Mouse (Mus musculus): ENCODE measurements around the gene Gm765.

The Gm765 gene

DNA sequence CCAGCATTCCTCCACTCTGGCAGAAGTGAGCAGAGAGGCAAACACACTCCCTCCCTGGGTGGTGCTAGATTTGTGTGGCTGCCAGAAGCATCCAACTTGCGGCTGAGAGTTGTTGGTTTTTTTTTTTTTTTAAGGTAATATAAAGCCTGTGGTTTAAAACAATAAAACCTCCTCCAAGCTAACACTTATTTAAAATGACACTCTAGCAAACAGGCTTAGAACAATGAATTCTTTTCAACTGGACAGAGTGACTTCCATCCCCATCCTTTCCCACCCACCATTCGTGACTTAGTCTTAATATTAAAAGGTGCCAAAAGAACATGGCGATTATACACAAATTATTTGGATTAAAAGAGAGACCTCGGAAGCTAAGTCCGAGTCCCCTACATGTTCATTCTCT, at the start of gene Gm765:
TSS of gene Gm765 (minus strand) at position 101 of the 400 bp plus-strand sequence.
- no peak for DNase-seq (ENCODE audit: low read depth, low spot score)

DNA sequence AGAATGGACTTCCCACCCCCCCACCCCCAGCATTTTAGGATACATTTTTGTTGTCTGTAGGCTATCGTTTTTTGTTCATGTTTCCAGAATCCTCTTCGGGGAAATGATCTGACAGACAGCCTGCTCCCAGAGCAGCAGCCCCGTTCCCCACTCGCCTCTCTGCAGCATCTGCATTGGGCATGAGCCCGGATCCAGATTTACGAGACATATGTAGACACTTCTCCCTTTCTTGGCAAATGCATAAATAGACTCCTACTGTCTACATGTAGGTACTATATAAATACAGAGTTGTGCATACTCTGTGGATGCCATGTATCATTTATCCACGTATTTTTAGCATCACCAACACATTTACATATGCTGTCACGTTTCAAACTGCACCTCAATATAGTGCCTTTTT, 42.9 kb upstream of the Gm765 start:
- DNase-seq (ENCODE audit: low read depth, low spot score): no peak

DNA sequence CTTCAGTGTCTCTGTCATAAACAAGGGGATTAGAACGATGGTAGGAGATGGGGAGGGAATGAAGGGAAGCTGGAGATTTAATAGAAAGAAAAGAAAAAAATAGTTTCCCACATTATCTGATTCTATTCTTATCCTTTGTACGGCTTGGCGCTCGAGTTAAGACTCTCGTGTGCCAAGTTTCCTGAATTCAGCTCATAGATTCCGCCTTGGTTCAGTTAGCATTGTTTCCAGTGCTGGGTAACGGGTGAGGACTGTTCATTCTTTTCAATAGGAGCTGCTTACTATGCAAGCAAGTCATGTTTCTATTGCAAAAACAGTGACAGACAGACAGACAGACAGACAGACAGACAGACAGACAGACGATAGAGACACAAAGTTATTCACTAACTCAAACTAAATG, 41.9 kb upstream of the Gm765 start:
- DNase-seq (ENCODE audit: low read depth, low spot score): no peak

DNA sequence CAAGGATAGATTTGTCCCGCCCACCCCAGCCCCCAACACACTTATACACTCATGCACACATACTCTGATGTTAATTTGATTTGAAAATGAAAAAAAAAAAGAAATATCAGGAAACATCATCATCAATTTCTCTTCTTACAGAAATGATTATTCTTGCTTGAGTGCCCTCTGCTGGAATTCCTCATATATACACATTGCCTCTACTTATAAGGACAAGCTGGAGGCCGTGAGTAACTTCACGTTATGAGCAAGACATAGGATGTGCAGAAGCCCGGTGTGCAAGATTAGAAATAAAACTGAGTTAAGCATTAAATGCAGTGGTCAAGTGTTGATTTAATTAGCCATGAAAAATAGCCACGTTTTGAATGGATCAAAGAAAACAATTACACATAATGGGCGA, 40.9 kb upstream of the Gm765 start:
- DNase-seq (ENCODE audit: low read depth, low spot score): no peak

DNA sequence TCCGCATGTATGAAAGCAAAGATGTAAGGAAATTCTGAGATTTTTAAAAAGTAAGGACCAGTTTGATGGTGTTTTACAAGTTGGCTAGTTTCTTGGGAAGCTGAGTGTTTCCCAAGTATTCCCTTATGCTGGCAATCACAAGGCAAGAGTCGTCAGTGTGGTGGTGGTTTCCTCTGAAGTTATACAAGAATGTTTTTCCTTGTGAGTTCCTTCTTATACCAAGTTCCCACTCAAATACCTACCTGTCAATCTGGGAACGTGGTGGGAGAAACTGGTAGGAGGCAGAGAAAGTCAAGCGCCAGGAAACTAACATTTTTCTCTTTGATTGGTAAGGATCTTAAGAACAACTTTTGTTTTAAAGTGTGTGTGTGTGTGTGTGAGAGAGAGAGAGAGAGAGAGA, 23.6 kb upstream of the Gm765 start:
- no peak for DNase-seq (ENCODE audit: low read depth, low spot score)

DNA sequence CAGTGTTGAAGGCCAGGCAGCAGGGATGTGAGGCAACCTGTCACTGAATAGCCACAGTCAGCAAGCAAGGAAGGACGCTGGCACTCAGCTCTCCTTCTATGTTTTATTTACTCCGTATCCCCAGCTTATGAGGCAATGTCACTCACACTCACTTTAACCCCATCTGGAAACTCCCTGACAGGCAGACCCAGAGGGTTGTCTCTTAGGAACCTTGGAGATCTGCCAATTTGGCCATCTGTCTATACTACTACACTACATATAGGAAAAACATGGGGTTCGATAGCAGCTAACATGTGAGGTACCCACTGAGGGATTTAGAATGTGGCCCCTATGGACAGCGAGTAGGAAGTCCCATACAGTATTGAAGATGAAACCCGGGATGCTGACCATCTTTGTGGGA, 12.7 kb upstream of the Gm765 start:
- no peak for DNase-seq (ENCODE audit: low read depth, low spot score)

DNA sequence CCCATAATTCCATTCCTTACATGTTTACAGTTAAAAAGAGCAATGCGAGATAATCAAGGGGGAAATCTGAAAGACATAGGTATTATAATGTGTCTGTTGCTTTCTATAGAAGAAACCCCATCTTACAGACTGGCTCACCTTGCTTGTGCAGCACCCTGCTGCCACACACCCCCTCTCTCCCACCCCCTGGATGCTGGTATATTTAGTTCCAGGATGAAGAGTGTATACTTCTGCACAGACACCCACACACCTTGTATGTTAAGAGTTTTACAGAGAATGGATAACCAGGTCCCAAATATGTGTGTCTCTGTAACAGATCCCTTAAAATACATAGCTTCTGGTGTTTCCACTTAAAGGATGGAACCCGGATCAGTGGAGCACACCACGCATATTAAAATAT, 10.7 kb upstream of the Gm765 start:
- DNase-seq (ENCODE audit: low read depth, low spot score): no peak

DNA sequence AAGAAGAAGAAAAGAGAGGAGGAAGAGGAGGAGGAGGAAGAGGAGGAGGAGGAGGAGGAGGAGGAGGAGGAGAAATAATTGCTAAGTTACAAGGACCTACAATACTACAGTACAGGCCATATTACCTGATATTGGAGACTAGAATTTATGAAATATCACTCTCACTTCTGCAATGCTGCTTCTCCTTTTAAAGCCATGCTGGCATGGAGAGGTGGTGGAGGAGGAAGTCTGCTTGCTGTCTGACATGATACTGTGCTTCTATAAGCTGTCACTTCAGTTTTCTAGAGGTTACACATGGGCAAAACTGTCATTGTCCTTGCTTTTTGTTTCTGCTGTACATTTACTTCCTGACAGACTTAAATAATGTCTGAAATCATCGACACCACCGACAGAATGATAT, 9.8 kb downstream of the Gm765 start:
- no peak for DNase-seq (ENCODE audit: low read depth, low spot score)

DNA sequence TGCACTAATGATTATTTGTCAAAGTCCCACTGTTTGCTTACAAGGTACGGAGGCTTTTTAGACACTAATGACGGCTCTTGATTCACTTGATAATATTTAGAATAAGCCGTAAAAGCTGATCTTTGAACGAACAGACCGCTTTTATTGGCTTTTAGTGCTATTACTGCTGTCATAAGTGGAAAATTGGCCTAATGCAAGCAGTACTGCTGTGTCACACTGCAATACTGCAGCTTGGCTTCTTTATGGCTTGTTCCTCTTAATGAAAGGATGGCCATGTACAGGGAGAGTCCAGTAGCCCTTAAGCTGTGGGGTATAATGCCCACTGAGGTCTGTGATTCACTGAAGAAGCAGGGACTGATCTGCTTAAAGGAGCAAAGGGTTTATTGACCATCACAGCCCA, 30.9 kb downstream of the Gm765 start:
- no peak for DNase-seq (ENCODE audit: low read depth, low spot score)

DNA sequence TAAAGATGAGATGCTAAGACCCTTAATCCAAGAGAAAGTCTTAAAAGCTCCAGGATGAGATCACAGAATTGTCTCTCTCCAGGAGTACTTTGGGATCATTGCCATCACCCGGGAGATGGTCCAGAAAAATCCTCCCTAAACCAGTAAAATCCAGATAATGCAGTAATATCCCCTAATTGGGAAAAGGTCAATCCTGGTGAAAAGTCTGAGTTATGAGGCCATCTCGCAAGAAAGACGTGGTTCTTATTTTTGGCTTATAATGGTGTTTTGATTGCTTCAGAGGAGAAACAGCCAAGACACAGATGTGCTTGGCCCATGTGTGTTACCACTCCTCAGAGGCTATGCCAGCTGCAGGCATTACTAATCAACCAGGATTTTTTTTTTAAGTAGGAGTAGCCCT, 34.9 kb downstream of the Gm765 start:
- DNase-seq (ENCODE audit: low read depth, low spot score): no peak

DNA sequence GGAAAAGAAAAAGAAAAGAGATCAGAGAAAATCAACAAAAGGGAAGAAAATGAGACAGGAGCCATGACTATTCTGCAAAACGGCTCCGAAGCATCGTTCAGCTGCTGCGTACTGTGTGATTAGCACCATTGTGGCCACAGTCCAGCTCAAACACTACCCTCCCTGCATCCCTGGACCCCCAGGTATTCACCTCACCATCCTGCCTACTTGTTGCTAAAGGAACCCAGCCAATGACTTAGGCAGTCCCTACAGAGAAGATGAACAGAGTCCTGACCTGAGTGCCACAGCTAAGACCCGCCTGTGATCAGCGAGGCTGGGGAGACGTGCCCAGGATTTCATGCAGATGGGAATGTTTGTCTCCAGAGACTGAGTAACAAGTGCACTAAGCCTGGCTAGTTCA, 35.4 kb downstream of the Gm765 start:
- no peak for DNase-seq (ENCODE audit: low read depth, low spot score)

DNA sequence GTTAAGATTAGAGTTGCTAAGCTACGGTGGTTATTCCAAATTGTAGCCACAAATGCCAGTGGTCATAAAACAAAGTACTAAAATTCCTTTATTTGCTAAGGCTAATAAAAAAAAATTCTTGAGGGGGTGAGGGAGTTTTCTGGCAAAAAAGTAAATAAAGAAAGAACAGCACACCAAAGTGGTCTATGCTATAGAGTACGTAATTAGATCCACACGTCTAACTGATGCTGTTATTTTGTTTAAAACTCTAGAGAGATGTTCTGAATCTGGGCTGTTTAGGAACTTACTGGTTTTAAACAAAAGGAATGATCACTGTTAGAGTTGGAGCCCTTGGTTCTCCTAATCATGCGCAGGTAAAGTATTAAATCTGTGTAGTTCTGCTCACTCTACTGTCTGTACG, 50.5 kb downstream of the Gm765 start:
- no peak for DNase-seq (ENCODE audit: low read depth, low spot score)

DNA sequence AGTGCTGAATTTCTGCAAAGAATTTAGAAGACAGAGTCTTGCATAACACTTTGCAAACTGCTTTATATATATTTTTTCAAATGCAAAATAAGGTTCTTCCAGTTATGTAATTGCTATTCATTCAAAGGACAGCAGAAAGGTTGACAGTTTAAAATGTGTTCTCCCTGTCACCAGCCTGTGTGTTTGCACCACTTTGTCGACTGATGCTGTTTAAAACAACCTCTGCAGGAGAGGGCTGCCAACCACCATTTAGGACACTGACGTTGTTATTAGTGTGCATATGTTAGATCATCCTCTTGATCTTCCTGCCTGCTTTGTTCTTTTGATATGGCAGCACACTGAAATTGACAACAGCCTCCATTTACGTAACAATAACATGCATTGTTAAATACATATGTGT, 54.2 kb downstream of the Gm765 start:
- DNase-seq (ENCODE audit: low read depth, low spot score): no peak

DNA sequence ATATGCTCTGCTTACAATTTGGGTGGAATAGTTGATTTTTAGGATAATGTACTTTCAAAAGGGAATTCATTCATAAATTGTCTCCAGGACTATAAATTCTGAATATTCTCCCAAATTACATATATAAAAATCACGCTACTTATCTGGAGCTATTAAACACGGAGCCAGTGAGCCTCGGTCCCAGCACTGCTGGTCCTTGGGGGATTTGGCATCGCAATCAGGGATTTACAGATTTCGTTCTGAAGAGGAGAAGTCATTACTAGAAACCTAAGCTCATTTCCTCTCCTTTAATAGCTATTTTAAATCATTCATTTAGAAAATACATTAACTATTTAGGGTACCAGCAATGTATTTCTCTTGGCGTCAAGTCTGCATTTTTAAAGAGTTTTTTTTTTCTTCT, 55.0 kb downstream of the Gm765 start:
- no peak for DNase-seq (ENCODE audit: low read depth, low spot score)

DNA sequence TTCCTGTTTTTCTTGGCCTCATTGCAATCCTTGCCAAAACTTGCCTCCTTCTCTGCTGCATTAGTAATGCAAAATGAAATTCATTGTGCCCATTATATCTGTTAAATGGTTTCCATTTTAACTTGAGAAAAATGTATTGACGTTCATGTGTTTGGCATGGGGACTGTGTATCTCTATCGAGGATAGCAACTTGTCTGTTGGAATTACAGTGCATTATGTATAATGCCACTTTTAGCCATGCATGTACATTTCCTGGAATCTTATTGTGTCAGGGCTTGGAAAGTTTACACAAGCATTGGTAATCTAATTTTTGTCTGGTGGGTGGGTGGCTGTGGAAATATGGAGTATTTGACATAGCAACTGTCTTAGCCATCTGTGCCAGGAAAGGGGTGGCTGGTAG, 57.4 kb downstream of the Gm765 start:
- no peak for DNase-seq (ENCODE audit: low read depth, low spot score)

DNA sequence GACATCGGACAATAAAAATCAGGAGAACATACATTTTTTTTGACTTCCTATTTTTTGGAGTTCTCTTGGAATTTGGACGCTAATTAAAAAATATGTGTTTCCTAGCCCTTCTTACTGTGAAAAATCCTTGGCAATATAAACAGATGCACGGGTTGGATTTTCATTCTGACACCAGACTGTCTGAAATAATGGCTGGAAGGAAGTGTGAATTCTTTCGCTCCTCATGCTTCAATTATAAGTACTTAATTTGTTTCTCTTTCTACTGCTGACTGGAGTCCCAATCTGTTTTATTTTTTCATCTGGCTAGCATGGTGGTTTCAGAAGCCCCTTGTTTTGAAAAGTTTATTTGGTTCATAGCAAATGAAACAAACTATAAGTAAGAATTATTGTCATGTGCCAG, 59.8 kb downstream of the Gm765 start:
- no peak for DNase-seq (ENCODE audit: low read depth, low spot score)

DNA sequence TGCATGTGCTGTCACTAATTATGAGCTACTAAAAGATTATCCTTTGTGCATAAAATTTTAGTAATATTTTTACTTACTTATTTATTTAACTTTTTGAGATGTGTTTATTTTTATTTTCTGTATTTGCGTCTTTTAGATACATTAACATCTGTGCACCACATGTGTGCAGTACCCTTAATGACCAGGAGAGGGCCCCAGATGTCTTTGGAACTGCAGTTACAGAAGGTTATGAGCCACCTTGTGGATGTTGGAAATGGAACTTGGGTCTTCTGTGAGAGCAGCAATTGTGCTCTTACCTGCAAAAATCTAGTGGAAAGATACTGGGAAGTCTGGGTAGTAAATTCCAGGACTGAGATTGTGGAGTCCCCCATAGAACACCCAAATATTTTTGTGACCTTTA, 71.0 kb downstream of the Gm765 start:
- DNase-seq (ENCODE audit: low read depth, low spot score): peak; percentile 11

DNA sequence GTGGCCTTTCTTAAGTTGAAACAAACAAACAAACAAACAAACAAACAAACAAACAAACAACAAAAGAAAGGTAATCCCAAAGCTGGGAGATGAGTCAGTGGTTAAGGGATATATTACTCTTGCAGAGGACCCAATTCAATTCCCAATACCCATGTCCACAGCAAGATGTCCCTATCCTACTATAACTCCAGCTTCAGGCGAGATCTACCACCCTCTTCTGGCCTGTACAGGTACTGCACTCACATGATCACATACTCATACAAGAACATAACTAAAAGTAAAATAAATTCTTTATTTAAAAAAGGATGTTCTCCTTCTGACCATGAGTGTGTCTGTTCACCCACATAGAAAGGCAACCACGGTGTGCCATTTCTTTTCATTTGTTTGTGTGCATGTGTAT, 79.6 kb downstream of the Gm765 start:
- no peak for DNase-seq (ENCODE audit: low read depth, low spot score)

DNA sequence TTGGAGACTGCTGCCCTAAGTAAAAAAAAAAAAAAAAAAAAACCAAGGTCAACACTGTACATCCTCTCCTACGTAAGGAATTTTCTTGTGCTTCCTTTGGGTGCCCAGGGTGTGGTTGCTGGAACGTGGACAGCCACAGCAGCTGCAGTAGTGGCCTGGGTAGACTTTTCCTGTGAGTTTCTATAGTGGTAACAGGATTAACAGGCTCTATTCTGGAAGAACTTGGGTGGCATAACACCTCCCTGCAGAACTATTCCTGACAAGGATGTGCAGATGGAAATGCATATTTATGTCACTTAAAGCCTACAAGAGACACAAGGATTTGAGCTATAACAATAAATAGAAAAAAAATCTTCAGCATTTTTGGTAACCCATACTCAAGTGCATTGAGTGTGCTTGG, 83.5 kb downstream of the Gm765 start:
- no peak for DNase-seq (ENCODE audit: low read depth, low spot score)

DNA sequence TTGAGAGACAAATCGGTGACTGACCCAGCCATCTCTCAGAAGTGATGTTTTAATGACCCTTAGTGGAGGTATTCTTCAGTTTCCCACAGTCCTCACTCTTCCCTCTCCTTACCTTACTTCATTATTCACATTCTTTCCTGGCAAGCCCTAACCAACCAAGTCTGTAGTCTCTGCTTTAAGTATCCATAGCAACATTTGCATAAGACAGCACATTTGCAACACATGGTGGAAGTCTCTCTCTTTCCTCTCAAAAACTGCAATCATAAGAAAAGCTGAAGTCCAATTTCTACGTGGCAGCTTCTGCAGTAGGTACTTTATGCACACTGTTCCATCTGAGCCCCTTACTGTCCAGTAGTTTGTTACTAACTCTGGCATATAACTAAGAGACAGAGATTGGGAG, 96.1 kb downstream of the Gm765 start:
- DNase-seq (ENCODE audit: low read depth, low spot score): no peak

DNA sequence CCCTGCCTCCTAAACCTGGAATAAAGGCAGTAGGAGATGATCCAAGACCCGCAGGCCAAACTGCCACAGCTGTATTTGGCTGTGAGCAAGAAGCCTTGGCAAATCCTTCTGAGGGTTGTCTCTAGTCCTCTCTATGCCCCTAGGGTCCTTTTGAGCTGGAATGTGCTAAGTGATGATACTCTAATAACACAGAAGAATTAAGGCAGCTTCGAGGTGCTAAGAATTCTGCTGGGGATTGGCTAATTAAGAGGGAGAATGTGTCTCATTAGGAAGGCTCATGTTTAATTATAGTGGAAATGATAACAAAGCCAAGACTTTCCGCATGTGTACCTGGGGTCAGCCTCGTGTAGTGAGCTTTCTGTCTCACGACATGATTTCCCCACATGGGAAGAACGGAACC, 99.4 kb downstream of the Gm765 start:
- no peak for DNase-seq (ENCODE audit: low read depth, low spot score)

DNA sequence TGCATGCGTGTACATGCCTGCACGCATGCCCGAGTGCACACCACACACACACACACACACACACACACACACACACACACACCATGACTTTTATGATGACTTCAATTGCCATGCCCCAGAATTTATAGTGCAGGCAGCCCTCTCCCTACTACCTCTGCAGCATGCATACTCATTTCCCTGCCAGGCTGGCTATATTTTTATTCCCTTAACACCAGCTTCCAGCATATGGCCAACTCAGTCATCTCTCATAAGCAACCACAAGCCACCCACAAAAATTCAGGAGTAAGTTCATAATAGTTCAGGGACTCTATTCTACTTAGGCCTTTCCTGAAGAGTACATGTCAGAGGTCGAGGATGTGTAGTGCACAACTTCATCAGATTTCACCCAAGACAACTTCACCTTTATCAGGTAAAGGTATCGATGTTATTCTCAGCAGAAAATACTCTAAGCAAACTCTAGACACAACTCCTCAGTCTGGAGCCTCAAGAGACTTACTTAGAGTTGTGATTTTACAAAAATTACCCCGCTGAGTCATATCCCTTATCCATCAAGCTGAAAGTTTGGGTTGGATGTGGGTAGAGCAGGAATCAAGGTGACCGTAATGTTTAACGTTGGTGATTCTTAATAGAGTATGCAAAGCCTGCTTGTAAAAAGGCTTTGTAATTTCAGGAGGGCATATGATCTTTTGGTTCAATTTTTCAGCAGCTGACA, 101.8 kb downstream of the Gm765 start:
- DNase-seq (ENCODE audit: low read depth, low spot score): no peak

DNA sequence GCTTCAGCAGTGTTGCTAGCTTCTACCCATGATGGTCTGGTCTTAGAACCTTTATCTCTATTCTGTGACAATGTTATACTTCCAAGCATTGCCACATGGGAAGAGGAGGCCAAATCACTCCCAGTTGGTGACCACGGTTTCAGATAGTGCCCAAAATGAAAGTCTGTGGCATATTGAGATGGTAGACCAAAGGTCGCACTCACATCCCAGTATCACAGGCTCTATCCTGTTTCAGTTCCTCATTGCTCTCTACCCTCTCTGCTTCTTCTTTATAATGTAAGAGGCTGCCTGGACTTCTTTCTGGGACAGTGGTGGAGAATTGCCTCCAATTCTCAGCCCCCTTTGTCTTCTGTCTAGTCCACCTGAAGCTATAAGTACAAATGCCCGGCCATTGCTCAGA, 108.5 kb downstream of the Gm765 start:
- no peak for DNase-seq (ENCODE audit: low read depth, low spot score)

DNA sequence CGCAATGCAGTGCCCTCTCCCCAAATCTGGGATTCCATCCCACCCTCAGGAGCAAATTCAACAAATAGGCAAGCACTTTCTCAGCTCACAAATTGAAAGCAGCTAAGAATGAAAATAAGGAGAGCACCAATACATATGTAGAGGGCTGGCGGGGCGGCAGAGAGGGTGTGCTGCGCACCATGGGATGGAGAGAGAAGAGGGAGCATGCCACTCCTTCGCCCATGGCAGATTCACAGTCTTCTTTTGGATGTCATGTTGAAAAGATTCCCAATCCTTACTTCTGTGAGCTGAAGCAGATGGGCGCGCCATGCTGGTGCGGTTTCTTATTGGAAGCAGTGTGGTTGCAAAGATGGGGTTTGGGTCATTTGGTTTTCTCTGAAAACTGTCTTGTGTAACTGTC, 118.6 kb downstream of the Gm765 start:
- no peak for DNase-seq (ENCODE audit: low read depth, low spot score)

Data from A20 (cell line).